Mouse (Mus musculus) liver, postnatal 0 days (tissue): ENCODE measurements around the gene Lrmda.

ENCODE experiments used
- CTCF ChIP-seq: sonication (generic); IDR thresholded peaks from 2 replicates; pipeline ENCODE4 v1.5.1; 2016; ENCODE audit warnings: antibody characterized with exemption, low read depth
- EP300 ChIP-seq: IDR thresholded peaks from 2 replicates; pipeline ENCODE4 v1.6.1; 2016; ENCODE audit warnings: antibody characterized with exemption, low read depth, mild to moderate bottlenecking

DNA sequence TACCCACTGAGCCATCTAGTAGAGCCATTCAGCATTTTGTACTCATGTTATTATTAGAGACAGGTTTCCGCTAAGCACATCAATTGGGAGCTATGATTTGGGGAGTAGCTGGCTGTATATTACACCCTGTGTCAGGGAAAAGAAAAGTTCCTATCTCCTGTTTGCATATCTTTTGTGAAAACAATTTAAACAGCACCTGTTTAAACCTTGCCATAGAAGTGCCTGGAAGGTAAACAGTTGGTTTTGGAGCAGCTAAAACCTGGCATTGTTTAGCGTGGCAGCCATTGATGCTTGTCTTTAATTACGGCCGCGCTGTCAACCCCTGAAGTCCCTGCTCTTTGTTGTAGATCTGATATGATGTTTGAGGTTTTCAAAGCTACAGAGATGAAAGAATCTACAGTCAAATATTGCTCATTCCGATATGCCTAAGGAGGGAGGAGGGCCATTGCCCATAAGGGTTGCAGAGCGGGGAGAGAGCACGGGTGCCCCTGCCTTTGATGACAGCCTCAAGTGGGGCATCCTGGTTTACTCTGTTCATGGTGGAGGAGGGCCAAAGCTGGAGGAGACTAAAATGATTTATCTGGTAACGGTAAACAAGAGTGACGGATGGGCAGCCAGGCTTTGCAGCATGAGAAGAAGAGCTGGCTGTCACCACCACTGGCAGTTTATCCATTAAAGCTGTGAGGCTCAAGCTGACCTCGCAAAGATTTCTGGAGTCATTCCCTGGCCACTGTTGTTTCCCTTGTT is 306.9 kb downstream of the Lrmda start:
- TF ChIP-seq EP300 (no peak), CTCF (no peak)
